Mouse (Mus musculus): ENCODE measurements around the gene Hoxb8. TPM values are rescaled to one million over a fixed set of nuclear protein-coding genes. Genes with fewer than 3 reads are reported as not detected.

Gene Hoxb8
- total RNA-seq, 2 experiments from 2014 or later, result not detected

Small RNAs within 50 kb of the gene (microRNA-seq; reads per million reads assigned to microRNA genes)
- 916 to 952 reads per million in 2 experiments for gene Mir10a
- gene Mir196a-1, result 0 reads per million in 2 experiments

Other genes starting within 250 kb of the Hoxb8 start
- 10 to 100 TPM; 60.9 to 62.7 TPM for gene Snf8, start 247.0 kb upstream of the Hoxb8 start, total RNA-seq (2021)
- gene Ube2z, start 216.5 kb upstream of the Hoxb8 start, total RNA-seq (2021), result 10 to 100 TPM; 47.4 to 48.3 TPM
- gene Atp5g1, start 206.2 kb upstream of the Hoxb8 start, total RNA-seq (2021), result 1,000 to 10,000 TPM; 2,269 to 2,363 TPM
- not detected for gene Calcoco2, start 169.9 kb upstream of the Hoxb8 start, total RNA-seq (2021)
- gene Ttll6, start 148.1 kb upstream of the Hoxb8 start, total RNA-seq (2021), result not detected
- gene Hoxb13, start 87.6 kb upstream of the Hoxb8 start, total RNA-seq (2021), result not detected
- not detected for gene Hoxb9, start 10.4 kb upstream of the Hoxb8 start, total RNA-seq (2021)
- under 1 TPM in 1 of 2 experiments, not detected in 1; 0.24 TPM for gene Hoxb7, start 4.7 kb downstream of the Hoxb8 start, total RNA-seq (2021)
- not detected for gene Hoxb6, start 10.6 kb downstream of the Hoxb8 start, total RNA-seq (2021)
- gene Hoxb5, start 21.4 kb downstream of the Hoxb8 start, total RNA-seq (2021), result under 1 TPM in 1 of 2 experiments, not detected in 1; 0.32 TPM
- gene Hoxb4, start 36.4 kb downstream of the Hoxb8 start, total RNA-seq (2021), result 1 to 10 TPM in 1 of 2 experiments, under 1 TPM in 1; 0.74 to 1.0 TPM
- 1 to 10 TPM; 1.4 to 1.5 TPM for gene Hoxb3, start 41.4 kb downstream of the Hoxb8 start, total RNA-seq (2021)
- gene Hoxb2, start 68.6 kb downstream of the Hoxb8 start, total RNA-seq (2021), result 1 to 10 TPM; 1.3 to 2.2 TPM
- not detected for gene Hoxb1, start 83.8 kb downstream of the Hoxb8 start, total RNA-seq (2021)
- gene Skap1, start 182.7 kb downstream of the Hoxb8 start, total RNA-seq (2021), result under 1 TPM in 1 of 2 experiments, not detected in 1; 0.29 TPM